Mouse (Mus musculus) thymus, postnatal 14 days (tissue): ENCODE measurements around the gene Trmt112.

Experiments used
- DNase-seq: peaks from one replicate; pipeline ENCODE4 v3.0.0; 2021

The Trmt112 gene

GRCm38 (mm10) chr19:6926559-6927255 lies 17.2 kb downstream of the Trmt112 start:
- peak; percentile 37 for DNase-seq

- no peak for DNase-seq
These were observed 18.6 kb downstream of the Trmt112 start for GRCm38 (mm10) chr19:6928080-6928479.

- no peak for DNase-seq
These were observed 21.5 kb downstream of the Trmt112 start for GRCm38 (mm10) chr19:6931002-6931401.

- no peak for DNase-seq
These were observed 22.5 kb downstream of the Trmt112 start for GRCm38 (mm10) chr19:6932018-6932417.

- DNase-seq, result no peak
These were observed 23.6 kb downstream of the Trmt112 start for GRCm38 (mm10) chr19:6933102-6933435.

- no peak for DNase-seq
These were observed 24.1 kb downstream of the Trmt112 start for GRCm38 (mm10) chr19:6933436-6934194.

GRCm38 (mm10) chr19:6934195-6934977 lies 24.9 kb downstream of the Trmt112 start, which contains the start of gene Kcnk4:
Kcnk4 (minus strand) TSS chr19:6934515.
- no peak for DNase-seq

GRCm38 (mm10) chr19:6936299-6936698 lies 26.8 kb downstream of the Trmt112 start:
- peak; percentile 66 for DNase-seq

GRCm38 (mm10) chr19:6937541-6938465 lies 28.3 kb downstream of the Trmt112 start:
- DNase-seq, result no peak

- no peak for DNase-seq
These were observed 29.9 kb downstream of the Trmt112 start for GRCm38 (mm10) chr19:6939106-6940002.

- DNase-seq, result no peak
These were observed 31.2 kb downstream of the Trmt112 start for GRCm38 (mm10) chr19:6940396-6941351.

GRCm38 (mm10) chr19:6941372-6942248 lies 32.1 kb downstream of the Trmt112 start, which contains the start of gene Bad:
Bad (plus strand) TSS chr19:6941861.
- peak; percentile 95 for DNase-seq

- peak; percentile 96 for DNase-seq
These were observed 32.8 kb downstream of the Trmt112 start, which contains the start of gene Gpr137 for GRCm38 (mm10) chr19:6942249-6942691. Gpr137 (minus strand) TSS chr19:6942480.

- DNase-seq, result peak; percentile 22
These were observed 33.3 kb downstream of the Trmt112 start for GRCm38 (mm10) chr19:6942764-6943163.

- no peak for DNase-seq
These were observed 34.2 kb downstream of the Trmt112 start for GRCm38 (mm10) chr19:6943709-6944108.

GRCm38 (mm10) chr19:6947742-6948141 lies 38.2 kb downstream of the Trmt112 start:
- DNase-seq, result no peak

GRCm38 (mm10) chr19:6948186-6948585 lies 38.7 kb downstream of the Trmt112 start:
- no peak for DNase-seq

GRCm38 (mm10) chr19:6949532-6949931 lies 40.0 kb downstream of the Trmt112 start:
- DNase-seq, result no peak

GRCm38 (mm10) chr19:6949951-6950350 lies 40.5 kb downstream of the Trmt112 start:
- DNase-seq, result no peak
